Mouse (Mus musculus) adrenal gland (tissue): ENCODE results near the gene Apba1.

Source experiments
- intact Hi-C: fragments of 180-260 bp; cut with DNase I; formaldehyde crosslinking; loops from one replicate; pipeline ENCODE4 v1.15.1; 2025

The Apba1 gene

DNA sequence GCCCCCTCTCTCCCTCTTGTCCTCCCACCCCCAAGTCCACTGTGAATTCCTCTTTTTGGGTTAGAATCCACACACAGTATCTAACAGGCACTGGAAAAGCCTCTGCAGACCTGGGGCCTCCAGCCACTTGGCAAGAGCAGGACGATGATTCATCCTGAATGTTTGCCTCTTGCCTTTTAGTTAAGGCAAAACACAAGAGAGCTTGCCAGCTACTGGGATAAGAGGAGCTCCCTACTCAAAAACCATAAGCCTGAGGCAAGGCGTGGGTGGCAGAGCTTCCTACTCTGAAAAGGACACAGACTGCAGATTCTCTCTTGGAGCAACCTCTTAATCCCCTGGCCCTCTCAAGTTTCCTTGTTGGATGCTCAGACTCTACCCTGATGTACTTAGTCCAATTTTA lies 208.5 kb downstream of the Apba1 start:
- intact Hi-C loops: loop anchor here (10.0 kb wide), 1 partner anchor 392 kb away; no protein-coding TSS in a partner anchor

- intact Hi-C loops: loop anchor here (10.0 kb wide), 1 partner anchor 393 kb away; no protein-coding TSS in a partner anchor
Observed at GRCm38 (mm10) chr19:23968125-23968861, 209.6 kb downstream of the Apba1 start.

DNA sequence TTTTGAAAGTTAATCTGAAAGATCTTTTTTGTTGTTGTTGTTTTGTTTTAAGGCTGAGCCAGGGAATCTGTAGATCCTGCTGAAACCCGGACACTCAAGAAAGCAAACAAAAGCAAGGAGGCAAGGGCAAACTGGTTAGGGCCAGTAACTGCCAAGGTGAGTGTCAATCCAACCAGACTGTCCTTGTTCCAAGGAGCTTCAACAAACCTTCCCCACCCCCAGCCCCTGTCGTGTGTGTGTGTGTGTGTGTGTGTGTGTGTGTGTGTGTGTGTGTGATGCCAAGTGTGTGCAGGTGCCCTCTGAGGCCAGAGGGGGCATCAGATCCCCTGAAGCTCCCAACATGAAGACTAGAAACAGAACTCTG lies 210.2 kb downstream of the Apba1 start:
- intact Hi-C loops: loop anchor here (10.0 kb wide), 1 partner anchor 394 kb away; no protein-coding TSS in a partner anchor

DNA sequence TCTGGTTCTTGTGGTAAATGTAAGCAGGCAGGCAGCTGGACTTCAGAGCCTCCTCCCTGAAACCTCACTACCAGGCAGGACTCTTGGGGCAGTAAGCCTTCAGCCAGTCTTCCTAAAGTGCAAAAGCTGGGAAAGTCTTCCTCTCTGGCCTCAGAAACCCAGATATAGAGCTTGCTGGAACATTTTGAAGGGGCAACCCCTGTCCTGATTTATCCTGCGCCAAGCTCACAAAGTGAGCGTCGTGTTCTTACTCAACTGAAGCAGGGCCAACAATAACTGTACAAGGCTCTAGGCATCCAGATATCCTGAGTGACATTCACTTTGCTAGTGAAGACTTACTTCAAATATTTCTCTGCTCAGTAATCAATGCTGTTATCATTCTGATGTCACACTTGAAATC lies 211.7 kb downstream of the Apba1 start:
- intact Hi-C loops: loop anchor here (5.0 kb wide), 1 partner anchor 62 kb away; the partner anchor contains the start of gene Fam189a2

DNA sequence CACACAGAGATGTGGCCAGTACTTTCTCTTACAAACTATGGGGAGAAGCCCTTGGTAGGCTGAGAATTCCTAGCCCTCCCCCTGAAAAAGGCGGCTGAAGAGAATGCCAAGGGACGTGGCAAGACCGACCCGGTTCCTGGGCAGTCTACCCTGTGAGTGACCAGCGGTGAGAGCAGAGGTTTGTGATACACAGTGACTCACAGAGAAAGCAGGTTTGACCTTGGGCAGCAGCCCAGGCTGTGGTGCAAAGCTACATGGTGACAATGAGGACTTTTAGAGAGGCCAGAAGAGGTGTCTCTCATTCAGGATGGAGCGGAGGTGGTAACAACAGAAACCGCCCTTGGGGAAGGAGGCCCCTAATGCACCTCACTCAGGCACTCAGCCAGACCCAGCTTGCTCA lies 212.7 kb downstream of the Apba1 start:
- intact Hi-C loops: loop anchor here (5.0 kb wide), 1 partner anchor 61 kb away; the partner anchor contains the start of gene Fam189a2

DNA sequence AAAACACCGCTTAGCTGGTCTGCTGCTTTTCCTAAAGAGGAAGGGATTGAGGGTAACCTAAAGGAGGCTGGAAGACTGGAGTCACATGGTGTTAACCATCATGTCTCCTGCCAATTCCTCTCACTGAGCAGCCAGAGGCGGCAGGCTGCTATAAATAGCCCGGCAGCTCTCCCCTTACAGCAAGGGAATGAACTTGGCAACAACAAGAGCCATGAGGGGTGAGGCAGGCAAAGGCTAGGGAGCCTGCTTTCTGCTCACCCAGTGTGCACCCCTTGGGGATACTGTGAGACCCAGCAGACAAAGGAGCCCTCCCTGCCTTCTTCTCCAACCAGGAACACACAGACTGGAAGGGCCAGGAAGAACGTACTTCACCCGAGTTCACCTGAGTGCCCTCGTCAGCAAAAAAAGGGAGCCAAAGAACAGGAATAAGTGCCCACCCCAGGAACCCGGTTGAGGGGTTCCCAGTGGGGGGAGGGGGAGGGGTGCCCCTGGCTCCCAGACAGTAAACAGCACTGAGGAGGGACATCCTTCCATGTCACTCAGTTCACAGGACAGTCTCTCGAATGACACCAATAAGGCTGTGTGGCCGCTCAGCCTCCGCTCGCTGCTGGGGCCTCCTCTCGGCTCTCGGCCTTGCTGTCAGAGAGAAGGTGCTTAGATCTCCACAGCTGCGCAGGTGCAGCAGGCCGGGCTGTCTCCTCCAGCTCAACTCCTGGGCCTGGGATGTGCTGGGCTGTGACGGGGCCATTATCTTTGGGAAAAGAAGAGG lies 214.4 kb downstream of the Apba1 start:
- intact Hi-C loops: loop anchor here (5.0 kb wide), 1 partner anchor 59 kb away; the partner anchor contains the start of gene Fam189a2

DNA sequence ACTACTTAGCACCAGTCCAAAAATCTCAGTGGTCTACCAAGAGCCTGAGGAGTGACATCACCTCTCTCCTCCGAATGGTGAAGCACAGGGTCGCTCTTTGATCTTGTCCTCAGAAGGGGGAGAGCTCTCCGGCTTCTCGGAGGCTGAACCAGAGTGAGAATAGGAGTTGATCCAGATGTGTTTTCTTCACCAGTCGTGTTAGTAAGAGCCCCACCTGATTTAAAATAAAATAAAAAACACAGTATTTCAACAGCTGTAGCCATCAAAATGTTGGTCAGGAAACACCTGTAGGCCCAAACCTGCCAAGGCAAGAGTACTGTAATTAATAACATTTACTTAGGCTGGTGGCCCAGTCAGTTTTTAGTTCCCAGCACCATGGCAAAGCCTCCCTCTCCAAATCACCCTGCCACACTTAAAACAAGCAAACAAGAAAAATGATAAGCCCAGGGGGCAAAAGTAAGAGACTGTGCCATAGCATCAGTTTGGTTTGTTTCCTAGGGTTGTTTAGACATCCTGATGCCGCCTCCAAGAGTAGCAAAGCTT lies 219.3 kb downstream of the Apba1 start:
- intact Hi-C loops: no loop called here

DNA sequence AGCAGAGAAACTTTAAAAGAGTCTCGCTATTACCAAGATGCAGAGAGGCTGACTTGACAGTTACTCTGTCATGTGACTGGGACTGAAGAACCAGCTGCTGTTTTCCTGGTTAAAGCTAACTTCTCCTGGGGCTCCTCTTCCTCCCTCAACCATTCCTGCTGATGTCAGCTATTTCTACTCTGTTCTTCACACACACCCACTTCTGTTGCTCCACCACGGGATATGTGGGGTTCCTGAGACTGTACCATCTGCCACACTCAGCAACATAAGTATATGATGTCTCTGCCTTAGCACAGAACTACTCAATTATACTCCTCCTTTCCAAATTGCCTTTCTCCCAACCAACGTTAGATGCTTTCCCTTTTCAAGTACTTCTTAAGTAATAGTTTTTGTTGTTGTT lies 221.9 kb downstream of the Apba1 start:
- intact Hi-C loops: no loop called here

GRCm38 (mm10) chr19:23984186-23984585 lies 225.5 kb downstream of the Apba1 start:
- intact Hi-C loops: no loop called here

- intact Hi-C loops: no loop called here
Observed at GRCm38 (mm10) chr19:23987291-23987690, 228.6 kb downstream of the Apba1 start.

DNA sequence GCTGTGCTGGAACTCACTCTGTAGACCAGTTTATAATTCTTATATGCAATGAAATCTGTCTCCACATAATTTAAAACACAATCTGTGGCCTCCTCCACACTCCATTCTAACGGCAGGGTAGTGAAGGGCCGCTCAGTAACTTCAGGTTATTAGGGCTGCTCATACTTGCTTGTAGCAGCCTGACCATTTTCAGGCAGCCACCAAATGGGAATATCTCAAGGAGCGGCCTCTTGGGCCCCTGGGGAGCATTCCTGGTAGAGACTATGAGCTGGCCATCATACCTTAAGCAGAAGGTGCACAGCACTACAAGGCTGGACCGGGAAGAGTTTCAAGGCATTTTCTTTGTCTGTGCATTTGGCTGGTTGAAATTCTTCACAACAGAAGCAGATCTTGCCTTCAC lies 229.5 kb downstream of the Apba1 start:
- intact Hi-C loops: no loop called here

DNA sequence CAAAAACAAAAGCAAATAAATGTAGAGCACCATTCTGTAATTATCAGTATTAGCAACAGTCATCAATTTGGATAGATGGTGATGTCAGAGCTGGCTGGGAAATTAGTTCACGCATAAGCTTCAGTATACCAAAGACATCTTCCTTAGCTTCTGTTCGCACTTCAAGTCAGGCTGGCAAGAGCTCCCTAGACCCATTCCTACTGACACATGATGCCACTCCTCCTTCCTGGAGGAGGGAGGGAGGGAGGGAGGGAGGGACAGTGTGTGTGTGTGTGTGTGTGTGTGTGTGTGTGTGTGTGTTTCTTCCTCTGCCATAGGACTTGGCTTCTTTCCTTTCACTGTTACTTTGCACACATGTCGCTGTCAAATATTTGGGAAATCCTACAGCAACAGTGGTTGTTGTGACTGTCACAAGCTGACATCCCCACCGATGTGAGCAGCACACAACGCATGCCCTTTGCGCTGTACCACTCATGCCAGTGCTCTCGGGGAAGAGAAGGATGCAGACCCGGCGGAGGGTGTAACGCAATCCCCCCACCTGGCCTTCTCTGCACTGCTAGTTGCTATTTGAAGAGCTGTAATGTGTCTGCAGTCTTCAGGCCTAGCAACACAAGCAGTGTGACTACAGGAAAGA lies 237.2 kb downstream of the Apba1 start:
- intact Hi-C loops: no loop called here
